Mouse (Mus musculus): Measurements from ENCODE around the gene Taf12.

Gene Taf12

GRCm38 (mm10) chr4:132311209-132311608, 37.0 kb downstream of the Taf12 start:
- no peak for DNase-seq (ENCODE audit: low spot score in 2 of 2)

GRCm38 (mm10) chr4:132311801-132312200, 37.6 kb downstream of the Taf12 start:
- DNase-seq (ENCODE audit: low spot score in 2 of 2), result no peak

GRCm38 (mm10) chr4:132312627-132313026, 38.5 kb downstream of the Taf12 start:
- no peak for DNase-seq (ENCODE audit: low spot score in 2 of 2)

DNA sequence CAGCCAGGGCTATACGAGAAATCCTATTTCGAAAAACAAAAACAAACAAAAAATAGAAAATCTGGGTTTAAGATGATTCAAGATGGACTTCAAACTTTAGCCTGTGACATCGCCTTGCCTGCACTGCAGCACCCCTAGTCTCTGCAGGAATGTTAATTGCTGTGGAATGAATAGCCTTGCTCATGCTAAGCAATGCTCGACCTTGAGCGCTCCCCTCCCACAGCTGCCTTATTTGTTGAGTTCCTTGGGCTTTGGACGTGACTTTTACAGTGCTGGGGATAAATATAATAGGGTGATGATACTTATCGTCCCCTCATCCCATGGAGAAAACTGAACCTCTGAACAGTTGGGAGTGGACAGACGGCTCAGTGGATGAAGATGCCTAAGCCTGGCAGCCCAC, 41.5 kb downstream of the Taf12 start:
- no peak for DNase-seq (ENCODE audit: low spot score in 2 of 2)

DNA sequence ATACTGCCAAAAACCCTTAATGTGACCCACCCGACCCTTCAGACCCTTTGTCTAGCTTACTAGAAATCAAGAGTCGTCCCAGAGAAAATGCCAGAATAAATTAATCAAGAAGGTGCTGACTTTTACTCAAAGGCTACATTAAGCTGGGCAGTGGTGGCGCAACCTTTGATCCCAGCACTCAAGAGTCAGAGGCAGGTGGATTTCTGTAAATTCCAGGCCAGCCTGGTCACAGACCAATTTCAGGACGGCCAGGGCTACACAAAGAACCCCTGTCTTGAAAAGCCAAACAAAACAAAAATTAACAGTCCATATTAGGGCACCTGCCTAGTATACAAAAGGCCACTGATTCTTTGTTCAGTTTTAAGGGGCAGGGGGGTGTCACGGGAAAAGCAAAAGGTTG, 52.3 kb downstream of the Taf12 start:
- no peak for DNase-seq (ENCODE audit: low spot score in 2 of 2)

GRCm38 (mm10) chr4:132328391-132328982, 54.3 kb downstream of the Taf12 start:
- no peak for DNase-seq (ENCODE audit: low spot score in 2 of 2)

GRCm38 (mm10) chr4:132329115-132329834, 55.1 kb downstream of the Taf12 start, which contains the start of gene Trnau1ap:
Gene Trnau1ap (minus strand): TSS chr4:132329538.
- DNase-seq (ENCODE audit: low spot score in 2 of 2), result peak; percentile 86 to 89

GRCm38 (mm10) chr4:132329835-132330354, 55.7 kb downstream of the Taf12 start:
- DNase-seq (ENCODE audit: low spot score in 2 of 2), result no peak

DNA sequence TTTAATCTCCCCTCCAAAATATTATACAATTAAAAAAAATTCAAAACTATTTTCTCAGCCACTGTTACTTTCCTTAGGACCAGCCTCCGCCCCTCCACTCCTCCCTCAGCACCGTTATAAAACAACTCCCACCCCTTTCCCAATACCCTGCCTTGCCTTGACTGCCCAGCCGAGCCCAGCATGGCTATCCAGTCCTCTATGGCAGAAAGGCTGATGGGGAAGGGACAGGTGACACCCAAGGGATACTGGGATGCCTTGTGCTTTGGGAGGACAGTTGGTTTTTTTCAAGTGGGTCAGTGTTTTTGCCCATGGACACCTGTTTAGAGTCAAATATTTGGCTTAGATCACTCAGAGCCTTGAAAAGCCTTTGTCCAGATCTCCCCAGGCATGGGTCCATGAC, 57.8 kb downstream of the Taf12 start:
- no peak for DNase-seq (ENCODE audit: low spot score in 2 of 2)

- DNase-seq (ENCODE audit: low spot score in 2 of 2), result no peak
Measured at GRCm38 (mm10) chr4:132332880-132333279, 58.7 kb downstream of the Taf12 start.

GRCm38 (mm10) chr4:132338943-132339342, 64.8 kb downstream of the Taf12 start:
- DNase-seq (ENCODE audit: low spot score in 2 of 2), result peak; percentile 50 to 53

- no peak for DNase-seq (ENCODE audit: low spot score in 2 of 2)
Measured at GRCm38 (mm10) chr4:132341451-132341850, 67.3 kb downstream of the Taf12 start.

DNA sequence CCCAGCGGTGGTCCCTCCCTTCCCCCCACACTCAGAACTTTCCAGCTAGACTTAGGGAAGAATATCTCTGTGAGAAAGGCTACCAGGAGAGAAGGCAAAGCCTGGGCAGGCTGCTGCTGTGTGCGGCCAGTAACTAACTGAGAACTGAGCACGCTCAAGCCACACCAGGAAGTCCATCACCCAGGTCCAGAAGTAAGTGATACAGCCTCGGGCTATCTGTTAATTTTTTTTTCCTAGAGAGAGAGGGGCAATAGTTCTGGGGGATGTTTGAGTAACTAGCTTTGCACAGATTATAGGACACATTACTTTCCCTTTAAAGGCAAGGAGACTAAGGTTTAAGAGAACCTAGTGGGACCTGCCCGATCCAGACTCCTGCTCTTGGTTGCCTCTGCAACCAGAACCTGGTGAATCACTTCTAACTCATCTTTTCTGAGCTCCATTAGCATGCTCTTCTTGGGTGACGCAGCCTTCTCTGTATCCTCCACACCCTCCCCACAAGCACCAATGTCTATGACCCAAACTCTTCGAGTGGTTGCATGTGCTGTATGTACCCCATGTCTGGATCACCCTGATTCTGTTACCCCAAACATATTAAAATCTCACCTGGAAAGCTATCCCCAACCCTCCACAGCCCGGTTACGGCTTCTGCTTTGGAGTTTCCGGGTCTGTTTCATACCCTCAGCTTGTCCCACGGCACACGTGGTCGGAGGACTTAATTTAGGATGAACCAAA, 70.4 kb downstream of the Taf12 start:
- DNase-seq (ENCODE audit: low spot score in 2 of 2), result no peak

Data from heart, adult 9 months (tissue).